Mouse (Mus musculus): ENCODE results near the gene Alg9.

Gene Alg9

DNA sequence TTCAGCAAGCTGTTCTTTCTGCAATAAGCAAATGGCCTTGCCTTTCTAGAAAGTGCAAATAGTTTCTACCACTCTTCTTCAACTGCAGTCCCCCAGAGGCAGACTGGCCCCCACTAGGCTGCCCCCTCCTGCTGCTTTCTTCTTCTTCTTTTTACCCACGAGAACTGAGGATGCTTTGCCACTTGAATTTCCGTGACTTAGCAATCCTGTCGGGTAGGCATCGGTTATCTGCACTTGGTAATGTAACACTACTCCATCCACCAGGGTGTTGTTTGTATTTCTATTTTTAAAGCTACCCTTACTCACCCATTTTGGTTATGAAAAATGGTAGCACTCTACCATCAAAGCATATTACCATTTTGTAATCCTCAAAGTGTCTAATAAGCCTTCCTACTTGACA lies 115.1 kb downstream of the Alg9 start:
- no peak for DNase-seq

DNA sequence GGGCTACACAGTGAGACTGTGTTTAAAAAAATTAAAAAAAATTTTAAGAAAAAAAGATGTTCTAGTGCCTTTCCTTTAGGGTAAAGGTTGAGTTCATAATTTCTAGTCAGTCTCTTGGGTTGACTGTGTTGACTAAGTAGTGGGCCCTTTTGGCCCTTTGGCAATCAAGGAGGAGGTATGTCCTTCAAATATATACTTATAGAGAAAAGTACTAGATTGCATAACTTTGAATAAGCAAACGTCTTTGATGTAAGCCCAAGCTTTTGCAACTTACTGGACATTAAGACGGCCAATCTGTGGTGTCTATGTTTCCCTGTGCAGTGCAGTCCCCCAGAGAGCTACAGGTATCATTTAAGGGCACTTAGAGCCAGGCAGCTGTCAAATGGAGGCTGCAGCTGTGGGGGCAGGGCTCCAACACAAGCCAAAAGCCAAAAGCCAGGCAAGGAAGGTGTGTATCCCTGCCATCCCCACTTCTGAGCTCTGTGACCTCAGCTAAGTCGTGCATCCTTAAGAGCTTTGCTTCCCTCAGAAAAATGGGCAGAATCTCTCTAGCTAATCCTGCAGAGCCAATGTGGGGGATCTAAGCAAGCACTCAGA lies 115.8 kb downstream of the Alg9 start:
- no peak for DNase-seq
